Mouse (Mus musculus) limb, embryonic 12.5 days (tissue): ENCODE measurements around the gene Zfpm1. TPM values are rescaled to one million over a fixed set of nuclear protein-coding genes. Genes with fewer than 3 reads are reported as not detected.

Experiments
- ATAC-seq: fragments of 200-750 bp; cut with Nextera tagmentation; 2 replicates; pipeline ENCODE4 v1.8.0; 2017; ENCODE audit warnings: low read depth, moderate TSS enrichment; ENCODE audit not compliant: insufficient number of reproducible peaks, insufficient read depth, low FRiP score, low TSS enrichment
- H3K27ac ChIP-seq: fragments of 300-500 bp; sonication (generic); 2 replicates; pipeline ENCODE4 v1.5.1; 2016; ENCODE audit warnings: mild to moderate bottlenecking, moderate library complexity
- H3K27me3 ChIP-seq: fragments of 300-500 bp; sonication (generic); 2 replicates; pipeline ENCODE4 v1.6.1; 2016; ENCODE audit warnings: mild to moderate bottlenecking, moderate library complexity
- H3K36me3 ChIP-seq: fragments of 300-500 bp; sonication (generic); 2 replicates; pipeline ENCODE4 v1.6.1; 2016; ENCODE audit warnings: mild to moderate bottlenecking, moderate library complexity
- H3K4me1 ChIP-seq: fragments of 300-500 bp; sonication (generic); replicated peaks from 2 replicates; pipeline ENCODE4 v1.6.1; 2016
- H3K4me2 ChIP-seq: fragments of 300-500 bp; sonication (generic); 2 replicates; pipeline ENCODE4 v1.6.1; 2016; ENCODE audit warnings: mild to moderate bottlenecking, moderate library complexity
- H3K4me3 ChIP-seq: fragments of 300-500 bp; sonication (generic); replicated peaks from 2 replicates; pipeline ENCODE4 v1.5.1; 2016; ENCODE audit warnings: mild to moderate bottlenecking
- H3K9ac ChIP-seq: fragments of 300-500 bp; sonication (generic); replicated peaks from 2 replicates; pipeline ENCODE4 v1.6.1; 2016; ENCODE audit warnings: mild to moderate bottlenecking, moderate library complexity
- H3K9me3 ChIP-seq: fragments of 300-500 bp; sonication (generic); 2 replicates; pipeline ENCODE4 v1.6.1; 2016; ENCODE audit warnings: mild to moderate bottlenecking, moderate library complexity
- WGBS: fragments of 180-500 bp; shearing (Covaris S2); methylation state at CpG from one replicate; pipeline ENCODE4 v1.1.7; 2016; 5-methylcytosine and 5-hydroxymethylcytosine counted together
- polyA plus RNA-seq: library from polyadenylated mRNA; unstranded; fragments of >200 nt; fragmentation: Nextera tagmentation; extraction: Ambion mirVana; gene quantifications from 2 replicates; pipeline ENCODE4 v1.2.1, GENCODE M21; 2016

Zfpm1 gene
- 1.2 and 1.4 TPM in 2 replicates for polyA plus RNA-seq

- Histone ChIP-seq H3K9me3 (no peaks in the 10 kb centered on the region), H3K4me3 (peak within 1 kb of the TSS; percentile 52), H3K27ac (peak within 1 kb of the TSS; percentile 77), H3K4me2 (peak within 1 kb of the TSS; percentile 83), H3K36me3 (no peaks in the 10 kb centered on the region), H3K4me1 (peaks cover 44% of the 10 kb centered on the region), H3K9ac (peak within 1 kb of the TSS; percentile 57), H3K27me3 (peaks cover 39% of the 10 kb centered on the region)
- 2% methylated on average over 43 of the region's 60 CpGs for WGBS
- ATAC-seq: no peak
These were observed at the start of gene Zfpm1 for GRCm38 (mm10) chr8:122282035-122282358. TSS of gene Zfpm1 (plus strand) at chr8:122282141.

GRCm38 (mm10) chr8:122234055-122234454 lies 47.9 kb upstream of the Zfpm1 start:
- no peak for ATAC-seq

GRCm38 (mm10) chr8:122236521-122236920 lies 45.4 kb upstream of the Zfpm1 start:
- H3K27ac ChIP-seq: no peak overlapping the region
- H3K36me3 ChIP-seq: no peaks in the 10 kb centered on the region
- peaks cover 18% of the 10 kb centered on the region for H3K27me3 ChIP-seq
- H3K4me3 ChIP-seq: no peak overlapping the region
- H3K4me1 ChIP-seq: peaks cover 17% of the 10 kb centered on the region
- ATAC-seq: no peak
- H3K9me3 ChIP-seq: no peaks in the 10 kb centered on the region
- H3K9ac ChIP-seq: no peak overlapping the region
- H3K4me2 ChIP-seq: no peak overlapping the region
- 86% methylated on average over 3 of the region's 3 CpGs for WGBS

More at GRCm38 (mm10) chr8:122234055-122234454, 47.9 kb upstream of the Zfpm1 start:
- Histone ChIP-seq H3K36me3 (no peaks in the 10 kb centered on the region), H3K9me3 (no peaks in the 10 kb centered on the region), H3K27me3 (peaks cover 41% of the 10 kb centered on the region), H3K9ac (no peak overlapping the region), H3K4me3 (no peak overlapping the region), H3K4me2 (no peak overlapping the region), H3K27ac (no peak overlapping the region), H3K4me1 (peaks cover 33% of the 10 kb centered on the region)
- 35% methylated on average over 11 of the region's 11 CpGs for WGBS

GRCm38 (mm10) chr8:122238225-122238624 lies 43.7 kb upstream of the Zfpm1 start:
- 78% methylated on average over 11 of the region's 11 CpGs for WGBS
- H3K27me3 ChIP-seq: peaks cover 3% of the 10 kb centered on the region; the same call in 1 of the 2 replicates
- no peak overlapping the region for H3K4me2 ChIP-seq
- H3K9me3 ChIP-seq: no peaks in the 10 kb centered on the region
- H3K27ac ChIP-seq: no peak overlapping the region
- H3K9ac ChIP-seq: no peak overlapping the region
- no peaks in the 10 kb centered on the region for H3K36me3 ChIP-seq
- H3K4me3 ChIP-seq: no peak overlapping the region
- ATAC-seq: no peak
- H3K4me1 ChIP-seq: peaks cover 16% of the 10 kb centered on the region

GRCm38 (mm10) chr8:122238731-122239130 lies 43.2 kb upstream of the Zfpm1 start:
- Histone ChIP-seq H3K27me3 (no peaks in the 10 kb centered on the region; the same call in 1 of the 2 replicates), H3K4me2 (no peak overlapping the region), H3K9ac (no peak overlapping the region), H3K36me3 (no peaks in the 10 kb centered on the region), H3K27ac (no peak overlapping the region), H3K4me1 (peaks cover 11% of the 10 kb centered on the region), H3K4me3 (no peak overlapping the region), H3K9me3 (no peaks in the 10 kb centered on the region)
- ATAC-seq: no peak
- 59% methylated on average over 8 of the region's 8 CpGs for WGBS

GRCm38 (mm10) chr8:122240241-122241026 lies 41.5 kb upstream of the Zfpm1 start:
- no peak for ATAC-seq
- Histone ChIP-seq H3K4me2 (no peak overlapping the region), H3K27me3 (no peaks in the 10 kb centered on the region), H3K9me3 (no peaks in the 10 kb centered on the region), H3K27ac (no peak overlapping the region), H3K4me3 (no peak overlapping the region), H3K36me3 (no peaks in the 10 kb centered on the region), H3K4me1 (peaks cover 4% of the 10 kb centered on the region; the same call in 1 of the 2 replicates), H3K9ac (no peak overlapping the region)
- 88% methylated on average over 16 of the region's 16 CpGs for WGBS

GRCm38 (mm10) chr8:122243310-122243709 lies 38.6 kb upstream of the Zfpm1 start:
- no peak overlapping the region for H3K4me2 ChIP-seq
- H3K4me1 ChIP-seq: peaks cover 27% of the 10 kb centered on the region
- no peak for ATAC-seq
- H3K9ac ChIP-seq: no peak overlapping the region
- H3K27me3 ChIP-seq: no peaks in the 10 kb centered on the region
- 69% methylated on average over 4 of the region's 4 CpGs for WGBS
- H3K27ac ChIP-seq: no peak overlapping the region
- no peaks in the 10 kb centered on the region for H3K36me3 ChIP-seq
- H3K4me3 ChIP-seq: no peak overlapping the region
- no peaks in the 10 kb centered on the region for H3K9me3 ChIP-seq

GRCm38 (mm10) chr8:122245161-122245560 lies 36.8 kb upstream of the Zfpm1 start:
- no peak for ATAC-seq
- Histone ChIP-seq H3K9ac (no peak overlapping the region), H3K4me3 (no peak overlapping the region), H3K4me1 (peaks cover 24% of the 10 kb centered on the region), H3K27me3 (no peaks in the 10 kb centered on the region), H3K36me3 (no peaks in the 10 kb centered on the region), H3K27ac (no peak overlapping the region), H3K9me3 (no peaks in the 10 kb centered on the region), H3K4me2 (no peak overlapping the region)
- 79% methylated on average over 6 of the region's 6 CpGs for WGBS

GRCm38 (mm10) chr8:122246257-122247211 lies 35.4 kb upstream of the Zfpm1 start:
- H3K4me2 ChIP-seq: peak overlapping the region; percentile 40

GRCm38 (mm10) chr8:122251739-122252138 lies 30.2 kb upstream of the Zfpm1 start:
- Histone ChIP-seq H3K27me3 (peaks cover 15% of the 10 kb centered on the region; the same call in 1 of the 2 replicates), H3K4me2 (no peak overlapping the region), H3K36me3 (no peaks in the 10 kb centered on the region), H3K9me3 (no peaks in the 10 kb centered on the region), H3K27ac (no peak overlapping the region), H3K9ac (no peak overlapping the region), H3K4me1 (peaks cover 17% of the 10 kb centered on the region), H3K4me3 (no peak overlapping the region)
- ATAC-seq: no peak
- 88% methylated on average over 1 of the region's 1 CpGs for WGBS

More at GRCm38 (mm10) chr8:122246257-122247211, 35.4 kb upstream of the Zfpm1 start:
- H3K4me1 ChIP-seq: peaks cover 24% of the 10 kb centered on the region
- peak; percentile 27 for ATAC-seq
- no peaks in the 10 kb centered on the region for H3K36me3 ChIP-seq
- no peaks in the 10 kb centered on the region for H3K9me3 ChIP-seq
- no peaks in the 10 kb centered on the region for H3K27me3 ChIP-seq
- peak overlapping the region; percentile 85 for H3K27ac ChIP-seq
- WGBS: 18% methylated on average over 12 of the region's 12 CpGs
- H3K4me3 ChIP-seq: no peak overlapping the region
- H3K9ac ChIP-seq: 0 out of 2 replicates have a peak overlapping the region, but pooled peaks have one; percentile 18

GRCm38 (mm10) chr8:122252366-122252765 lies 29.6 kb upstream of the Zfpm1 start:
- no peaks in the 10 kb centered on the region for H3K36me3 ChIP-seq
- no peak overlapping the region for H3K4me2 ChIP-seq
- H3K27ac ChIP-seq: no peak overlapping the region
- no peak for ATAC-seq
- WGBS: 54% methylated on average over 5 of the region's 5 CpGs
- H3K9ac ChIP-seq: no peak overlapping the region
- no peaks in the 10 kb centered on the region for H3K9me3 ChIP-seq
- peaks cover 19% of the 10 kb centered on the region for H3K27me3 ChIP-seq
- no peak overlapping the region for H3K4me3 ChIP-seq
- peaks cover 11% of the 10 kb centered on the region for H3K4me1 ChIP-seq
